In genomic region chr12:39558491-39558890, GRCm38 (mm10) we compare ENCODE assay signal across 21 mouse cellular contexts.
DNase-seq lines count a peak whose midpoint lies in the region; TF ChIP-seq lines count a peak whose summit lies in the region.
"Had no signal": no experiment of that assay in that cellular context is flagged by ENCODE, and none has a peak within 500 bp of the region (broad histone marks: within the 10 kb centered on the region; RNA-seq: fewer than 3 reads in every experiment).

No protein-coding gene starts in this region.

- no peak overlapping the region for H3K27ac ChIP-seq in ES-E14 (ENCODE audit: insufficient read depth, low read depth, low read length, poor library complexity, severe bottlenecking)
- H3K27ac ChIP-seq: hindbrain, embryonic 15.5 days; limb, embryonic 15.5 days; midbrain, embryonic 13.5 days had no signal

- 94% methylated on average over 3 of the region's 3 CpGs for WGBS in large intestine, adult 2 months

- H3K9me3 ChIP-seq in ES-E14 (ENCODE audit: control insufficient read depth, insufficient read depth, low read depth, low read length), result no peaks in the 10 kb centered on the region
- H3K9me3 ChIP-seq: G1E; heart, embryonic 12.5 days; hindbrain, embryonic 15.5 days; limb, embryonic 15.5 days; midbrain, embryonic 13.5 days had no signal

- in situ Hi-C loops in ES-E14 (cut with MboI; ENCODE audit: low sequenced_read_pairs in 2 of 2, unreplicated experiment in 2 of 2), result no loop called here

- H3K4me3 ChIP-seq in ES-E14 (ENCODE audit: insufficient read depth in 1 of 2, low read depth in 1 of 2, low read length in 2 of 2, poor library complexity in 1 of 2, severe bottlenecking in 1 of 2), result no peak overlapping the region
- H3K4me3 ChIP-seq: heart, embryonic 12.5 days; hindbrain, embryonic 15.5 days; limb, embryonic 15.5 days; midbrain, embryonic 13.5 days had no signal

- H3K36me3 ChIP-seq in ES-E14 (ENCODE audit: control insufficient read depth, insufficient read depth, low read length, poor library complexity, severe bottlenecking), result no peaks in the 10 kb centered on the region
- H3K36me3 ChIP-seq: G1E; heart, embryonic 12.5 days; hindbrain, embryonic 15.5 days; limb, embryonic 15.5 days; midbrain, embryonic 13.5 days had no signal

- H3K4me1 ChIP-seq in ES-E14 (ENCODE audit: control insufficient read depth in 2 of 2, insufficient read depth in 2 of 2, low read length in 2 of 2, poor library complexity in 1 of 2), result no peaks in the 10 kb centered on the region
- H3K4me1 ChIP-seq: heart, embryonic 12.5 days; hindbrain, embryonic 15.5 days; limb, embryonic 15.5 days; midbrain, embryonic 13.5 days had no signal

- DNase-seq in 416B (ENCODE audit: low read depth) (peak; percentile 79), ES-E14 (ENCODE audit: low read depth, low spot score) (peak; percentile 45)
- peak; percentile 58 for DNase-seq in c-Kit-negative CD71-positive TER-119-positive erythroid progenitor cells, embryonic 14.5 days (ENCODE audit: low read depth, low spot score)
- peak; percentile 32 for DNase-seq in large intestine, adult 2 months (ENCODE audit: low read depth, low spot score)
- no peak for DNase-seq in cerebellum, postnatal 36 days
- no peak for DNase-seq in thymus, postnatal 14 days
- DNase-seq in neural tube, embryonic 10.5 days (ENCODE audit: extremely low spot score, low spot score), result no peak
- DNase-seq: adrenal gland, postnatal 14 days; cerebellum, postnatal 10 days; embryo, embryonic 11 days; kidney, adult 18-20 months; kidney, postnatal 25 days; layer of hippocampus, adult 9-11 months; lung, embryonic 14.5 days; right cerebral cortex, adult 18-20 months; thymus, adult 18-20 months had no signal

- no peak overlapping the region for H3K9ac ChIP-seq in ES-E14 (ENCODE audit: insufficient read depth, low read depth, low read length, poor library complexity, severe bottlenecking)
- H3K9ac ChIP-seq: heart, embryonic 12.5 days; hindbrain, embryonic 15.5 days; limb, embryonic 15.5 days; lung, embryonic 14.5 days; midbrain, embryonic 13.5 days had no signal

TF ChIP-seq in ES-E14, 5 proteins besides CTCF, POLR2A, EP300 and RAD21:
- TF ChIP-seq CHD2 (IDR thresholded peaks at IDR 0.05; ENCODE audit: low read depth, low read length), result no peak
- no peak for TF ChIP-seq MAFK (IDR thresholded peaks at IDR 0.05; ENCODE audit: insufficient read depth, low read depth, low read length)
- TF ChIP-seq ZNF384 (IDR thresholded peaks at IDR 0.05; ENCODE audit: low read depth, low read length), result no peak
- no peak for TF ChIP-seq ZC3H11A (IDR thresholded peaks at IDR 0.05; ENCODE audit: borderline replicate concordance, low read depth, low read length)
- TF ChIP-seq HCFC1 (IDR thresholded peaks at IDR 0.05; ENCODE audit: borderline replicate concordance, insufficient read depth, low read length), result no peak

Comparison
In these comparisons a context has a peak if more than half of its experiments do, and no peak if none do; other contexts are left out.
1. DNase-seq: peak in 416B (single experiment), ES-E14 (single experiment), c-Kit-negative CD71-positive TER-119-positive erythroid progenitor cells, embryonic 14.5 days (single experiment) and large intestine, adult 2 months (single experiment); none in cerebellum, postnatal 36 days (0 of 2), thymus, postnatal 14 days (single experiment) and neural tube, embryonic 10.5 days (single experiment).